In genomic region chr11:88030836-88031235, GRCm38 (mm10) we compare ENCODE assay signal across 32 mouse cellular contexts. TPM values are rescaled to one million over a fixed set of nuclear protein-coding genes. Genes with fewer than 3 reads are reported as not detected.
DNase-seq lines count a peak whose midpoint lies in the region; ATAC-seq and TF ChIP-seq lines count a peak whose summit lies in the region.
"Had no signal": no experiment of that assay in that cellular context is flagged by ENCODE, and none has a peak within 500 bp of the region (broad histone marks: within the 10 kb centered on the region; RNA-seq: fewer than 3 reads in every experiment).

No protein-coding gene starts in this region.

- 0 out of 2 replicates have a peak, but pooled peaks cover 6% of the 10 kb centered on the region for H3K36me3 ChIP-seq in forebrain, embryonic 13.5 days (ENCODE audit: poor library complexity, severe bottlenecking)
- H3K36me3 ChIP-seq in forebrain, embryonic 11.5 days (ENCODE audit: control insufficient read depth, insufficient read depth, low read length), result no peaks in the 10 kb centered on the region
- H3K36me3 ChIP-seq in heart, embryonic 10.5 days, result no peaks in the 10 kb centered on the region
- H3K36me3 ChIP-seq in liver, postnatal 0 days (replicated peaks; ENCODE audit: insufficient read depth, low read length), result no peaks in the 10 kb centered on the region
- H3K36me3 ChIP-seq in liver, embryonic 12.5 days, result no peaks in the 10 kb centered on the region
- H3K36me3 ChIP-seq: embryonic facial prominence, embryonic 12.5 days; heart, embryonic 15.5 days; liver, embryonic 15.5 days; lung, embryonic 15.5 days; neural tube, embryonic 12.5 days had no signal

- H3K4me2 ChIP-seq in forebrain, embryonic 13.5 days, result 0 out of 2 replicates have a peak overlapping the region, but pooled peaks have one; percentile 3
- H3K4me2 ChIP-seq in forebrain, embryonic 11.5 days (ENCODE audit: low read depth, low read length, severe bottlenecking), result no peak overlapping the region
- no peak overlapping the region for H3K4me2 ChIP-seq in liver, postnatal 0 days (ENCODE audit: low read depth, low read length)
- H3K4me2 ChIP-seq in liver, embryonic 12.5 days, result no peak overlapping the region
- H3K4me2 ChIP-seq: embryonic facial prominence, embryonic 12.5 days; heart, embryonic 15.5 days; hindbrain, embryonic 12.5 days; kidney, embryonic 15.5 days; liver, embryonic 15.5 days; lung, embryonic 15.5 days; midbrain, embryonic 12.5 days; neural tube, embryonic 12.5 days had no signal

- peaks cover 23% of the 10 kb centered on the region for H3K4me1 ChIP-seq in forebrain, embryonic 13.5 days
- H3K4me1 ChIP-seq in forebrain, embryonic 11.5 days (replicated peaks; ENCODE audit: control insufficient read depth, insufficient read depth, low read length), result peaks cover 6% of the 10 kb centered on the region
- H3K4me1 ChIP-seq in heart, embryonic 10.5 days, result peaks cover 7% of the 10 kb centered on the region
- no peaks in the 10 kb centered on the region for H3K4me1 ChIP-seq in liver, postnatal 0 days (ENCODE audit: insufficient read depth)
- no peaks in the 10 kb centered on the region for H3K4me1 ChIP-seq in liver, embryonic 12.5 days
- H3K4me1 ChIP-seq: embryonic facial prominence, embryonic 12.5 days; liver, embryonic 15.5 days had no signal

- no peak for TF ChIP-seq EP300 in liver, postnatal 0 days (IDR thresholded peaks at IDR 0.05; ENCODE audit: low read depth)

- no peak overlapping the region for H3K4me3 ChIP-seq in forebrain, embryonic 13.5 days
- H3K4me3 ChIP-seq in forebrain, embryonic 11.5 days (ENCODE audit: low read depth, low read length), result no peak overlapping the region
- no peak overlapping the region for H3K4me3 ChIP-seq in heart, embryonic 10.5 days
- no peak overlapping the region for H3K4me3 ChIP-seq in liver, postnatal 0 days (ENCODE audit: low read depth, low read length)
- no peak overlapping the region for H3K4me3 ChIP-seq in liver, embryonic 12.5 days
- H3K4me3 ChIP-seq: embryonic facial prominence, embryonic 12.5 days; heart, embryonic 15.5 days; hindbrain, embryonic 12.5 days; kidney, embryonic 15.5 days; liver, embryonic 15.5 days; lung, embryonic 15.5 days; midbrain, embryonic 12.5 days; myocyte; neural tube, embryonic 12.5 days had no signal

- no peaks in the 10 kb centered on the region for H3K27me3 ChIP-seq in forebrain, embryonic 13.5 days
- H3K27me3 ChIP-seq in forebrain, embryonic 11.5 days (ENCODE audit: control insufficient read depth, insufficient read depth, low read length), result no peaks in the 10 kb centered on the region
- H3K27me3 ChIP-seq in heart, embryonic 10.5 days (ENCODE audit: insufficient read depth, poor library complexity, severe bottlenecking), result 0 out of 2 replicates have a peak, but pooled peaks cover 5% of the 10 kb centered on the region
- no peaks in the 10 kb centered on the region for H3K27me3 ChIP-seq in liver, postnatal 0 days (ENCODE audit: insufficient read depth, low read length)
- 0 out of 2 replicates have a peak, but pooled peaks cover 5% of the 10 kb centered on the region for H3K27me3 ChIP-seq in liver, embryonic 12.5 days (replicated peaks)
- H3K27me3 ChIP-seq: embryonic facial prominence, embryonic 12.5 days; heart, embryonic 15.5 days; hindbrain, embryonic 12.5 days; kidney, embryonic 15.5 days; liver, embryonic 15.5 days; lung, embryonic 15.5 days; midbrain, embryonic 12.5 days; neural tube, embryonic 12.5 days had no signal

- no peak for ATAC-seq in forebrain, embryonic 13.5 days
- ATAC-seq in forebrain, embryonic 11.5 days (replicated peaks; ENCODE audit: low FRiP score), result no peak
- ATAC-seq in liver, postnatal 0 days, result no peak
- no peak for ATAC-seq in liver, embryonic 12.5 days
- ATAC-seq: activated CD4-positive, CD25-positive, alpha-beta regulatory T cell, adult 4 months; hindbrain, postnatal 0 days; intestine, embryonic 16.5 days had no signal

- no peak overlapping the region for H3K9ac ChIP-seq in forebrain, embryonic 13.5 days
- H3K9ac ChIP-seq in forebrain, embryonic 11.5 days (ENCODE audit: low read length), result no peak overlapping the region
- no peak overlapping the region for H3K9ac ChIP-seq in liver, postnatal 0 days (replicated peaks)
- H3K9ac ChIP-seq in liver, embryonic 12.5 days, result no peak overlapping the region
- H3K9ac ChIP-seq: embryonic facial prominence, embryonic 12.5 days; heart, embryonic 15.5 days; hindbrain, embryonic 12.5 days; kidney, embryonic 15.5 days; liver, embryonic 15.5 days; lung, embryonic 15.5 days; midbrain, embryonic 12.5 days; neural tube, embryonic 12.5 days had no signal

- WGBS in forebrain, embryonic 13.5 days, result 92% methylated on average over 2 of the region's 2 CpGs
- WGBS in forebrain, embryonic 11.5 days, result 90% methylated on average over 2 of the region's 2 CpGs
- 78% methylated on average over 2 of the region's 2 CpGs for WGBS in heart, embryonic 10.5 days
- 61% methylated on average over 2 of the region's 2 CpGs for WGBS in liver, postnatal 0 days (ENCODE audit: insufficient replicate concordance)
- 72% methylated on average over 2 of the region's 2 CpGs for WGBS in liver, embryonic 12.5 days (ENCODE audit: insufficient replicate concordance)

- no peak for DNase-seq in forebrain, embryonic 11.5 days (ENCODE audit: low spot score)
- DNase-seq in heart, embryonic 10.5 days (ENCODE audit: low spot score), result peak; percentile 25
- no peak for DNase-seq in heart, postnatal 4 days
- DNase-seq in liver, postnatal 0 days, result no peak
- DNase-seq in spleen, postnatal 14 days (ENCODE audit: low spot score in 2 of 2), result no peak
- DNase-seq: adrenal gland, postnatal 14 days; cerebellum, adult 11-12 months; cerebellum, adult 9-11 months; embryo, embryonic 11 days; gastrocnemius, postnatal 25 days; kidney, postnatal 4 days; layer of hippocampus, postnatal 36 days; left cerebral cortex, postnatal 4 days; right cerebral cortex, adult 18-20 months; spleen, adult 18-20 months; thymus, adult 18-20 months; thymus, postnatal 25 days had no signal

- no peaks in the 10 kb centered on the region for H3K9me3 ChIP-seq in forebrain, embryonic 13.5 days (replicated peaks)
- H3K9me3 ChIP-seq in forebrain, embryonic 11.5 days (ENCODE audit: control insufficient read depth, low read length), result no peaks in the 10 kb centered on the region
- no peaks in the 10 kb centered on the region for H3K9me3 ChIP-seq in heart, embryonic 10.5 days
- no peaks in the 10 kb centered on the region for H3K9me3 ChIP-seq in liver, postnatal 0 days (ENCODE audit: low read length)
- H3K9me3 ChIP-seq in liver, embryonic 12.5 days (replicated peaks), result no peaks in the 10 kb centered on the region
- H3K9me3 ChIP-seq: embryonic facial prominence, embryonic 12.5 days; heart, embryonic 15.5 days; hindbrain, embryonic 12.5 days; kidney, embryonic 15.5 days; liver, embryonic 15.5 days; lung, embryonic 15.5 days; midbrain, embryonic 12.5 days; neural tube, embryonic 12.5 days had no signal

- H3K27ac ChIP-seq in forebrain, embryonic 13.5 days, result 0 out of 2 replicates have a peak overlapping the region, but pooled peaks have one; percentile 79
- no peak overlapping the region for H3K27ac ChIP-seq in forebrain, embryonic 11.5 days (ENCODE audit: low read depth, low read length)
- H3K27ac ChIP-seq in heart, embryonic 10.5 days, result no peak overlapping the region
- H3K27ac ChIP-seq in liver, postnatal 0 days (ENCODE audit: low read depth), result peak overlapping the region; percentile 22; the same call in 1 of the 2 replicates
- H3K27ac ChIP-seq in liver, embryonic 12.5 days, result no peak overlapping the region
- H3K27ac ChIP-seq: embryonic facial prominence, embryonic 12.5 days; heart, embryonic 15.5 days; hindbrain, embryonic 12.5 days; hindbrain, postnatal 0 days; kidney, embryonic 15.5 days; liver, embryonic 15.5 days; lung, embryonic 15.5 days; midbrain, embryonic 12.5 days; neural tube, embryonic 12.5 days; stomach, postnatal 0 days had no signal

- no peak for TF ChIP-seq CTCF in liver, postnatal 0 days (IDR thresholded peaks at IDR 0.05; ENCODE audit: low read depth)

RNA-seq across cellular contexts. Expression of gene Srsf1, which starts 16.3 kb away (rescaled TPM):
- polyA plus RNA-seq in forebrain, embryonic 13.5 days (2015; fragmentation: Nextera tagmentation; extraction: Ambion mirVana), result 393 and 402 TPM in 2 replicates
- polyA plus RNA-seq in forebrain, embryonic 11.5 days (2014; fragmentation: Nextera tagmentation; extraction: Ambion mirVana), result 559 and 563 TPM in 2 replicates
- 199 and 306 TPM in 2 replicates for polyA plus RNA-seq in heart, embryonic 10.5 days (2016; fragmentation: Nextera tagmentation; extraction: Ambion mirVana)
- 100 to 1,000 TPM; 207 to 224 TPM for total RNA-seq in heart, postnatal 4 days (2021)
- 54.8 and 58.6 TPM in 2 replicates for polyA plus RNA-seq in liver, postnatal 0 days (2015; fragmentation: Nextera tagmentation; extraction: Ambion mirVana)
- 272 and 273 TPM in 2 replicates for polyA plus RNA-seq in liver, embryonic 12.5 days (2016; fragmentation: Nextera tagmentation; extraction: Ambion mirVana)

RNA-seq across cellular contexts. Expression of gene Vezf1, which starts 37.2 kb away (rescaled TPM):
- polyA plus RNA-seq in forebrain, embryonic 13.5 days (2015; fragmentation: Nextera tagmentation; extraction: Ambion mirVana), result 65.6 and 72.7 TPM in 2 replicates
- polyA plus RNA-seq in forebrain, embryonic 11.5 days (2014; fragmentation: Nextera tagmentation; extraction: Ambion mirVana), result 84.8 and 87.7 TPM in 2 replicates
- 24.2 and 34.1 TPM in 2 replicates for polyA plus RNA-seq in heart, embryonic 10.5 days (2016; fragmentation: Nextera tagmentation; extraction: Ambion mirVana)
- total RNA-seq in heart, postnatal 4 days (2021), result 10 to 100 TPM; 36.7 to 41.3 TPM
- 6.3 TPM in 2 replicates for polyA plus RNA-seq in liver, postnatal 0 days (2015; fragmentation: Nextera tagmentation; extraction: Ambion mirVana)
- polyA plus RNA-seq in liver, embryonic 12.5 days (2016; fragmentation: Nextera tagmentation; extraction: Ambion mirVana), result 14.6 TPM in 2 replicates

RNA-seq across cellular contexts. Expression of gene Dynll2, which starts 43.5 kb away (rescaled TPM):
- 32.4 and 37.0 TPM in 2 replicates for polyA plus RNA-seq in forebrain, embryonic 13.5 days (2015; fragmentation: Nextera tagmentation; extraction: Ambion mirVana)
- 19.1 and 21.3 TPM in 2 replicates for polyA plus RNA-seq in forebrain, embryonic 11.5 days (2014; fragmentation: Nextera tagmentation; extraction: Ambion mirVana)
- polyA plus RNA-seq in heart, embryonic 10.5 days (2016; fragmentation: Nextera tagmentation; extraction: Ambion mirVana), result 21.7 and 26.1 TPM in 2 replicates
- total RNA-seq in heart, postnatal 4 days (2021), result 100 to 1,000 TPM; 202 to 205 TPM
- polyA plus RNA-seq in liver, postnatal 0 days (2015; fragmentation: Nextera tagmentation; extraction: Ambion mirVana), result 10.5 and 11.0 TPM in 2 replicates
- 14.3 and 15.5 TPM in 2 replicates for polyA plus RNA-seq in liver, embryonic 12.5 days (2016; fragmentation: Nextera tagmentation; extraction: Ambion mirVana)

Comparison
In these comparisons a context has a peak if more than half of its experiments do, and no peak if none do; other contexts are left out.
1. H3K27ac ChIP-seq: peak in forebrain, embryonic 13.5 days (single experiment) and liver, postnatal 0 days (single experiment); none in forebrain, embryonic 11.5 days (single experiment), heart, embryonic 10.5 days (single experiment) and liver, embryonic 12.5 days (single experiment).